Mouse (Mus musculus) layer of hippocampus, postnatal 10 days (tissue): ENCODE results near the gene Rap2c. TPM values are rescaled to one million over a fixed set of nuclear protein-coding genes. Genes with fewer than 3 reads are reported as not detected.

Experiments
- DNase-seq, 2 experiments: peaks; one replicate each; pipeline ENCODE4 v3.0.0; 2021; ENCODE audit warnings: low spot score in 2 of 2
- long read RNA-seq: library from polyadenylated mRNA; stranded (forward); transcript quantifications from one replicate; pipeline ENCODE4 v2.0.0, GENCODE M21; 2023
- total RNA-seq, 2 experiments: library from RNA; stranded (reverse); gene quantifications; 2 replicates each; pipeline ENCODE4 v1.2.3; 2021

Gene Rap2c
- 10 to 100 TPM; 29.3 to 32.1 TPM for total RNA-seq
- long read RNA-seq, partial matches to known transcripts, result 0 of 4 reads
- long read RNA-seq, other reads (novel, unspliced or antisense), result 4 of 4 reads

- peak; percentile 23 to 46 for DNase-seq
Observed at GRCm38 (mm10) chrX:51017851-51018785, at the start of gene Rap2c. TSS of gene Rap2c (minus strand) at chrX:51018018.

DNA sequence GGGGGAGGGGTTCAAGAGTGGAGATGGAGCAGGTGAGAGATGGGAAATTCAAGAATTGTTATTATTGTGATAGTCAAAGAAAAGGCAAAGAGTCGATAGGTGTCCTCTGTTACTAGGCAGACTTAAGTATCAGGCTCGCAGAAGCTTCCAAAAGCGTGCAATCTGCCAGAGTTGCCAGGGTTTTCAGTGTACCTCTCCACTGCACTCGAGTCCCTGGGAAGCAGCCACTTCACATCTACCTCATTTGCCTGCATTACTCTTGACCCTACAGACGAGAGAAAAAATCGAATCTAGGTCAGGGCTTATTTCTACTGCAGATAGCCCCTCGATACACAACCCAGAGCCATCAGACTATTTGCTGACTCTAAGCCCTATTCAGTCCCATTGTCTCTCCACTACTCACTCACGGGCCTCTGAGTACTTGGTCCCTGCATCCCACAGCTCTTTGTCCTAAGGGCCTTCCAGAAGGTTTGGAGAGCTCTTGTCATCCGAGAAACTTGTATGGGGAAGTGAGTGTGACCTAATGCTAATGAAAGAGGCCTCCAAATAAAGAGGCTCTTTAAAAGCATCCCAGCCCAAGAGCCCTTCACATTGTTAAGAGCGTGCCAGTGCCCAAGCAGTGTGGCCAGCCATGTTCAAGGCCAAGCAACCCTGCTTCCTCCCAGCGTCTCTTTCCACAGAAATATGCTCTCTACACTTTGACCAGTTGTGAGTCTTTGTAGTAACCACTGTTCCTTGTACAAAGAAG lies 48.9 kb upstream of the Rap2c start:
- DNase-seq, result no peak

DNA sequence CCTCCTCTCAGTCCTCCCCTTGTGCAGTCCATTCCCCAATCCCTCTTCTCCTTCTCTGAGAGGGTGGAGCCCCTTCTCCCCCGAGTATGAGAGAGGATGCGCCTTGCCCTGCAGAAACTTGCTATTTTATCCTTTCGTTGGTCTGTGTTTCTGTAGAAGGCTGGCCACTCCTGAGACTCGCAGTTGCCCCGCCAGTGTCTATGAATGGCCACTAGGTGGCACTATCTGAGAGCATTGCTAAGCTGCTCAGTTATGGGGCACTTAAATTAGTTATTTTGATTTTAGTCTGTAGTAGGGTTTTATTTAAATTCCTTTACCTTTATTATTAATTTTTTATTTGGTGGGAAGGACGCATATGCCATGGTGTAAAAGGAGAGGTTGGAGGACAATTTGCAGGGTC lies 48.0 kb upstream of the Rap2c start:
- DNase-seq, result peak; percentile 46 to 55

- DNase-seq, result no peak
Observed at GRCm38 (mm10) chrX:51065158-51065664, 47.4 kb upstream of the Rap2c start.

DNA sequence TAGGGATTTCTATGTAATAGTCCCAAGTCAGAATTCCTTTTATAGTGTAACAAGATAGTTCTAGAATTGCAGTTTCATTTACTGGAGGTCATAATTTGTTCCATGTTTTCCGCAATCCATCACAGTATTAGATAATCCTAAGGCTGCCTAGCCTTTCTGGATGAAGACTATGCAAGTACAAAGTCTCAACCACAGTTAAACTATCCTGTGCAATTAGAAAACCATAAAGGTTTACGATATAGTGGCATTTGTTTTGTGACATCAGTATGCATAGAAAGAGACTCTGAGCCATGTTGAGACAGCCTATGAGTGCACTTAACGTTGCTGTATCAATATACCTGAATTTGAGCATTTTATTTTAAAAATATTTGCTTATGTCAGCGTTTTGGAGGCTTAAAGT lies 42.4 kb upstream of the Rap2c start:
- DNase-seq, result no peak

DNA sequence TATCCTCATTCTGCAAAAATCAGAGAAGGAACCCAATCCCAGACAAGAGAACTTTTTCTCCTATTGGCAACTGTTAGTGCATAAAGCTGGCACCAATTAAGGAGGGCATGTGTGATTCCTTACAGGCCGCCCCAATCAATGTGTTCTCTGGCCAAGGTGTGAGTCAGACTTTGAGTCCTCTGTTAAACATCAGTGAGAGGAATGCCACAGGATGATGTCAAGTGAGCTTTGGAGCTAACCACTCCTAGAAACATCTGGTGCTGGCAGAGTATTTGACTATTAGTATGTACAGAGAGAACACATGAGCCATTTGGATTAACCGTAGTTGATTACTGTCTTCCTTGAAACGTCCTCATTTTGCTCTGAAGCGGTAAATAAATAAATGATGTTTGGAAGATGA lies 40.9 kb upstream of the Rap2c start:
- DNase-seq, result no peak

DNA sequence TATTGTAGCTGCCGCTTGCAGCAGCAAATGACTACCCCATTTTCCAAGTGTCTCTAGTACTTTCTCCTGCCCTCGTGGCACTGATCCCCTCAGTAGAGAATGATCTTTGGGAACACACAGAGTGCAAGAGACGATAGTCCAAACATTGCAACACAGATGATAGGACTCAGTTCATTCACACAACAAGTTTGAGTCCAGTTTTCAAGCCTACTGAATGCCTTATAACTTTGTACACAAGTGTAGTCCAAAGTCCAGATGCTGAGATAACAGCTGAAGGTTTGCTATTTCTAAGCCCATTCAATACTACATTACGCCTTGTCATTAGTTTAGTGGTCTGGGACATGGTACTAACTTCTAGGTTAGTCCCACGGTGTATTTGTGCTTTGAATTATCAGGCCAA lies 40.5 kb upstream of the Rap2c start:
- no peak for DNase-seq

- no peak for DNase-seq
Observed at GRCm38 (mm10) chrX:51051680-51052461, 34.1 kb upstream of the Rap2c start.

- no peak for DNase-seq
Observed at GRCm38 (mm10) chrX:51035678-51036209, 17.9 kb upstream of the Rap2c start.

DNA sequence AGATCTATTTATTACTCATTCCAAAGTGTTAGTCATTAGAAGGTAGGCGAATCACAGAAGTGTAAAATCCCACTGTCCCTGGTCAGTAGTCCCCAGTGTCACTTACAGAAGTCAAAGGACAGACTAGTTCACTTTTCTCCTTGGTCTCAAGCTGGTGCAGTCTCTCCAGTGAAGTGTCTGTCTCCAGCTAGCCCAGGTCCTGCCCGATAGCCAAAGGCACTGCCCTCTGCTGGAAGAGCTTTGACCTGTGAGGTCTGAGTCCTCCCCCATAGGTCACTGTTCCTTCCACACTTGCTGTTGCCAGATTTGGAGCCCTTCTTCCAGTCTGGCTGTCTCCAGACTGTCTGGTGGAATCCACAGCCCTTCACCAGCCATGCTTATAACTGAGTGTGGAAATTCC lies 2.1 kb upstream of the Rap2c start:
- DNase-seq, result peak; percentile 5 to 23

DNA sequence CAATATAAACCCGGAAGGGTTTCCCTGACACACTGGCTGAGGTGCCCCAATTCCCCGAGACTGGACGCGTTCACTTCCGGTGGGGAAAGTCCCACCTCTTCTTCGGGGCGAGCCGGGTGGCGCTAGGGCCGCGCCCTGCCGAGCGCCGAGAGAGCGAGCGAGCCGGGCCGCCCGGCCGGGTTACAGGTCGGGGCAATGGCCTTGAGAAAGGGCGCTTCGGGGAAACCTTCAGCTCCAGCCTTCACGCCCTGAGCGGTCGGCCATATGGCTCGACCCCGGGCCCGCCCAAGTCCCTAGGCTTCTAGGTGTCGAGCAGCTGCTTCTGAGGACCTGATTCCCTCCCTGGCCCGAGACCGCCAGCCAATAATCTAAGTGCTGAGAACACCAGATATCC lies 965 bp upstream of the Rap2c start:
- DNase-seq, result peak; percentile 44 to 70

DNA sequence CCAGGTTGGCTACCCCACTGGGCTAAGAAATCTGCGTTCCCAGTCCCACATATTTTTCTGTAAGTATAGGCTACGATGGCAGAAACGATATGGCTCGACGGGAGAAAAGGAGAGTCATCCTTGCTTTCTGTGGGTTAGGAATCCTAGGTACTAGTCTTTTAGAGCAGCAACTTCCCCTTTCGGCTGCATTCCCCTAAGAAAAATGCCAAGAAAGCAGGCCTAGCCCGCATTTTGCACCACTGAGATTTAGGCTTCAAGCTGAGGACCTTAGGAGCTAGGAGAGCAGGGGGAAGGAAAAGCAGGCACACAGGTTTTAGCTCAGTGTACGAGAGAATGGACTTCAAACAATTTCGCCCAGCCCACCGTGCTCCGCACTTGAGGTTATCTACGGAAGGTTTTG lies 892 bp downstream of the Rap2c start:
- DNase-seq, result peak in 1 of 2 experiments; percentile 2

DNA sequence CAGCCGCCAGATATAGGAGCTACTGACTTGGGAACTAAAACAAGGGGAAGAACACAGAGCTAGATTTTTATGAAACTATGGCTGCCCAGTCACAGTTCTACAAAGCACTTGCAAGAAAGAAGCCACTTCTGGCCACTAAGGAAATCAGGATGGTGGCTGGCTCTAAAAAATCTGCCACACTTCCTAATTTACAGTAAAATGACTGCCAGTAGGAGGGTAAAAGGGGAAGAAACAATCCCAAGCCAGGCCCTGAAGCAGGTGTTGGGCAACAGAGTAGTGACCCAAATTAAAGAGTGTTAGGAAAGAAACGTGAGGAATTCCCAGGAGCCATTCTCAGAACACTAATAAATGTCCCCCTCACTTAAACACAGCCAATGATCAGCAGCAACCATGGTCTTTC lies 5.5 kb downstream of the Rap2c start:
- no peak for DNase-seq

DNA sequence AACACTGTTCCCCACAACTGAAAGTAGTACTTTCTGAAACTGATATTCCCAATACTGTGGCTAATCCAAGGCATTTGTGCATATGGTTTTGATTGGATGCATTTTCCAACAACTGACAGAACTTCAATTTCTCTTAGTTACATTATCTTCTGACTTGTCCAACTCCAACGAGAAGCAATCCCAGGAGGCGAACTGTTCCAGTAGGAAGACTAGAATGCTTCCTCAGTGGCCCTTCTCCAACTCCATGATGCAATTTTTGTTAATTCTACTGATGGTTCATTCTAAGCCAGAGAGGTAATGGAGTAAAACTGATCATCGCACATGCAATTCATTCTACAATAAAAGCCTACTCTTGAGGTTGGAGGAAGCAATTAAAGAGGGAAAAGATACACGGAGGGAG lies 7.5 kb downstream of the Rap2c start:
- no peak for DNase-seq

GRCm38 (mm10) chrX:51000791-51001190 lies 17.0 kb downstream of the Rap2c start:
- DNase-seq, result no peak

DNA sequence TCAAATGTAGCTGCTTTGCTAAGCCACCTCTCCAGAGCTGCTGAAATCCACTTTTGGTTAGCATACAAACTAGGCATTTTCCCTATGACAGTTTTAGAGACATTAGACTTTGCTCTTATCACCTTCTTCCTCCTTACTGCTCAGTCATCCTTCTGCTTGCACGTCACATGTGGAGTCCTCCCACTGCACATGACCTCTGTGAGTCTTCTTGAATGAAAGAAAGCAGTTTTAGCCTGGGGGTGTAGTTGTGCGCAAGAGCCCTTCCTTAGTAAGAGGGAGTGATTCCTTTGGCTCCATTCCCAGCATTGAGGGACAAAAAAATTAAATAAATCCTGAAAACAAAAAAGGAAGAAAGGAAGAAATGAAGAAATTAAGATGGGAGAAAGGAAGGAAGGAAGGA lies 22.5 kb downstream of the Rap2c start:
- no peak for DNase-seq

- no peak for DNase-seq
Observed at GRCm38 (mm10) chrX:50991324-50991723, 26.5 kb downstream of the Rap2c start.

GRCm38 (mm10) chrX:50989940-50990339 lies 27.9 kb downstream of the Rap2c start:
- DNase-seq, result no peak

DNA sequence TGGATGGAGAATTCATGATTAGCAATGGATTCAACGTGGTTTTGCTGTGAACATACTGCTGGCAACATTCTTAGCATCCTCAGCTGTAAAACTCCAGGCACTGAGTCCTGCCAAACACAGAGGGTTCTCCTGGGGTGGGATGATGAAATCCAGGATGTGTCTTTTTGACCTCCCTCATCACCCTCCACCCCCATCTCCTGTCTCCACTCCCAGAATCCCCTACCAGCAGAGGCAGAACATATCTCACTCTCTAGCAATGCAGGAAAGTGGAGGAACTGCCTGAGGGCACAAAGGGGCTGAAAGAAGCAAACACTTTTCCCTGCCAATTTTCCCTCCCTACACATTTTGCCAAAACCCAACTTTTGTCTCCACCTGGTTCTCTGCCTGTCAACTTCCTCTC lies 29.2 kb downstream of the Rap2c start:
- no peak for DNase-seq

DNA sequence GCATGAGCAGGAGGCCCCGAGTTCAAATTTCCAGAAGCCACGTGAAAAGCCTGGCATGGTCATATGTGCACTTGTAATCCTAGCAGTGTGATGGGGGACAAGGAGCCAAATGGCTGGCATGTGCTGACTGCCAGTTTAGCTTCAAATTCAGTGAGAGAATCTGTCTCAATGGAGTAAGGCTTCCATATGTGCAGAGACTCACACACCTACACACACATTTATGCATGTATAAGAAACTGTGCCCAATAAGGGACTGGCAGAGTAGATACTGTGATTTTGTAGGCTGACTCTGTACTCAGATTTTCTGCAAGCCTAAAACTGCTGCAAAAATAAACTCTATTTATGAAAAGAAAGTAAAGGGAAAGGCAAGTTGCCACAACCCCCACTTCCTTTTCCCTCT lies 39.4 kb downstream of the Rap2c start:
- DNase-seq, result no peak

- DNase-seq, result no peak
Observed at GRCm38 (mm10) chrX:50972145-50972544, 45.7 kb downstream of the Rap2c start.
